Mouse (Mus musculus) liver, embryonic 13.5 days (tissue): ENCODE data around the gene Phldb2. TPM values are rescaled to one million over a fixed set of nuclear protein-coding genes. Genes with fewer than 3 reads are reported as not detected.

Experiments used
- ATAC-seq: fragments of 200-750 bp; cut with Nextera tagmentation; 2 replicates; pipeline ENCODE4 v1.8.0; 2017; ENCODE audit warnings: low read depth, mild to moderate bottlenecking, moderate number of reproducible peaks, moderate library complexity
- DNase-seq: peaks from one replicate; pipeline ENCODE4 v3.0.0; 2022
- H3K27ac ChIP-seq: fragments of 300-500 bp; sonication (generic); 2 replicates; pipeline ENCODE4 v1.5.1; 2015; ENCODE audit warnings: moderate library complexity, mild to moderate bottlenecking, inconsistent platforms
- H3K27me3 ChIP-seq: fragments of 300-500 bp; sonication (generic); 2 replicates; pipeline ENCODE4 v1.6.1; 2015; ENCODE audit warnings: mild to moderate bottlenecking, inconsistent platforms
- H3K36me3 ChIP-seq: fragments of 300-500 bp; sonication (generic); 2 replicates; pipeline ENCODE4 v1.6.1; 2015; ENCODE audit warnings: mild to moderate bottlenecking, inconsistent platforms
- H3K4me1 ChIP-seq: fragments of 300-500 bp; sonication (generic); replicated peaks from 2 replicates; pipeline ENCODE4 v1.6.1; 2015; ENCODE audit warnings: inconsistent platforms
- H3K4me2 ChIP-seq: fragments of 300-500 bp; sonication (generic); 2 replicates; pipeline ENCODE4 v1.6.1; 2015; ENCODE audit warnings: inconsistent platforms, mild to moderate bottlenecking, moderate library complexity
- H3K4me3 ChIP-seq: fragments of 300-500 bp; sonication (generic); replicated peaks from 2 replicates; pipeline ENCODE4 v1.5.1; 2015; ENCODE audit warnings: mild to moderate bottlenecking, inconsistent platforms
- H3K9ac ChIP-seq: fragments of 300-500 bp; sonication (generic); 2 replicates; pipeline ENCODE4 v1.6.1; 2015; ENCODE audit warnings: mild to moderate bottlenecking, inconsistent platforms
- H3K9me3 ChIP-seq: fragments of 300-500 bp; sonication (generic); replicated peaks from 2 replicates; pipeline ENCODE4 v1.6.1; 2016; ENCODE audit warnings: inconsistent platforms
- WGBS: fragments of 180-500 bp; shearing (Covaris S2); methylation state at CpG from one replicate; pipeline ENCODE4 v1.1.7; 2015; ENCODE audit not compliant: insufficient replicate concordance; 5-methylcytosine and 5-hydroxymethylcytosine counted together
- polyA plus RNA-seq: library from polyadenylated mRNA; unstranded; fragments of >200 nt; fragmentation: Nextera tagmentation; extraction: Ambion mirVana; gene quantifications from 2 replicates; pipeline ENCODE4 v1.2.1, GENCODE M21; 2015

The Phldb2 gene
- polyA plus RNA-seq, 1 experiment from 2014 or later = 12.9 TPM

DNA sequence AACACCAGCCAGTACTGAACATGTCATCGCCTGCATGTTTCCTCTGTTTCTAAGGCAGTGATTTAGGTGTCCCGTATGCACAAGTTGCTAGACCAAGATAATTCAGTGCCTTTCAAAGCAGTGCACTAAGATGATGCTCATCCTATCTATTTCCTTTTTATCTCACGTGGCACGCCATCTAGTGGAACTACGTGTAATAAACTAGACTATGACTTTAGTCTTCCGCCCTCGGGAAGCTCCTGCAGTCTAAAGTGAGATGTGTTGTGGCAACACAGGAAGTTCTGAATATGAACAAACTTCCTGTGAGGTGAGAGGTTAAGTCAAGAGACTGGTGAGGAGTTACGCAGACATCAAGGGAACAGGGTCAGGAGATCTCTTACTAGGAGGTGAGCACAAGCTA lies 166.8 kb downstream of the Phldb2 start:
- H3K27ac ChIP-seq = no peak overlapping the region
- no peaks in the 10 kb centered on the region for H3K4me1 ChIP-seq
- DNase-seq (no peak), ATAC-seq (no peak)
- H3K9ac ChIP-seq = no peak overlapping the region
- H3K4me3 ChIP-seq = no peak overlapping the region
- H3K9me3 ChIP-seq = no peaks in the 10 kb centered on the region
- H3K36me3 ChIP-seq = 0 out of 2 replicates have a peak, but pooled peaks cover 4% of the 10 kb centered on the region
- WGBS = 20% methylated on average over 8 of the region's 8 CpGs
- no peaks in the 10 kb centered on the region for H3K27me3 ChIP-seq
- no peak overlapping the region for H3K4me2 ChIP-seq

DNA sequence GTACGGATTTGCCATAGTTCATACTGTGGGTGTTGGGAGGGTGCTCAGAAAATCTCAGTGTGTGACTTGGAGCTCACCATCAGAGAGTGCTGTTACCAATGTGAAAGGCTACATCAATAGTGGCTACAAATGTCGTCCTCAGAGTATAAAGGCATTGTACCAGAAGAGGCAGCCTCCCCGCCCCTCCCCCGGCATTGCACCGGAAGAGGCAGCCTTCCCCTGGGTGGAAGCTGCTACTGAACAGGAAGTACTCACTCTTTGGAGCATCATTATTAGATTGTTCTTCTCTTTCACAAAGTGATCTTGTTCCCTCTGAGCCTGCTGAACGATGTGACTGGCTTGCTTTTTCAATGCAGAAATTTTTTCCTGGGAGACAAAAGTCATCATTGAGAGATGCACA lies 173.4 kb downstream of the Phldb2 start:
- Histone ChIP-seq H3K4me2 (no peak overlapping the region), H3K27ac (no peak overlapping the region), H3K9me3 (no peaks in the 10 kb centered on the region), H3K9ac (no peak overlapping the region), H3K27me3 (no peaks in the 10 kb centered on the region), H3K4me1 (no peaks in the 10 kb centered on the region), H3K36me3 (peaks cover 13% of the 10 kb centered on the region; the same call in 1 of the 2 replicates), H3K4me3 (no peak overlapping the region)
- DNase-seq (no peak), ATAC-seq (no peak)
- 48% methylated on average over 6 of the region's 6 CpGs for WGBS

DNA sequence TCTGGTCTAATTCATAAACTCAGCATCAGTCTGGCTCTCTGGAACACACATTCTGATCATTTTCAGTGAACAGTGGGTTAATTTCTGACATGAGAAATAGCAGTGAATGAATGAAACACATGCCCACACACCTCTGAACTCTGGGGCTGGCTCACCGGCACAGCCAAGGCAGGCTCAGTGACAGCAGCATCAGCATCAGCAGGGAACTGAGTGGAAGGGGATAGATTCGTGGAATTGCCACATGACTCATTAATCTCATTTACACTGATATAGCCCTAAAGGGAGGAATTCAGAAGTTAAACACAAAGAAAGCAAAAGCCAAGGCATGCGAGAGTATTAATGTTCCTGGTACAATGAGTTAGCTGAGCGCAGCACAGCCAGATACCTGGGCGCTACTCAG lies 178.6 kb downstream of the Phldb2 start:
- no peak for DNase-seq
- WGBS = 72% methylated on average over 5 of the region's 5 CpGs
- H3K9ac ChIP-seq = no peak overlapping the region
- H3K4me2 ChIP-seq = no peak overlapping the region
- H3K27ac ChIP-seq = no peak overlapping the region
- no peaks in the 10 kb centered on the region for H3K27me3 ChIP-seq
- ATAC-seq = no peak
- no peaks in the 10 kb centered on the region for H3K4me1 ChIP-seq
- H3K4me3 ChIP-seq = no peak overlapping the region
- peaks cover 8% of the 10 kb centered on the region; the same call in 1 of the 2 replicates for H3K36me3 ChIP-seq
- no peaks in the 10 kb centered on the region for H3K9me3 ChIP-seq

DNA sequence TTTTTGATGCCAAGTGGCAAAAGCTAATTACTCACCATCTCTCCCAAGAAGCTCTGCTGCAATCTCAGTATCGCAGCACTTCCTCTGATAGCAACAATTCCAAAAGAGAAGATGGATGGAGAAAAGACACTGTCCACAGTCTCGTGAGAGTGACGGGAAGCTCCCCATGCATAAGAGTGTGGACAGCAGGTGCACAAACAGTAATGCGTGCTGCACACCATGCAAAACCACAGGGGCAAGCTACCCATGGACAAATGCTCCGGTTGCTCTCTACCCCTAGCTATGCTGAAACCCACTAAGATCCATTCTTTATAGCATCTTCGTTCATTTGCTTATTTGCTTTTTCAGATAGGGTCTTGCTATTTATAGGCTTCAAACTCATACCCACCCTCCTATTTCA lies 182.5 kb downstream of the Phldb2 start:
- Histone ChIP-seq H3K36me3 (no peaks in the 10 kb centered on the region; the same call in 1 of the 2 replicates), H3K4me1 (no peaks in the 10 kb centered on the region), H3K27me3 (no peaks in the 10 kb centered on the region), H3K9me3 (no peaks in the 10 kb centered on the region), H3K27ac (no peak overlapping the region), H3K4me2 (no peak overlapping the region), H3K4me3 (no peak overlapping the region), H3K9ac (no peak overlapping the region)
- DNase-seq (no peak), ATAC-seq (no peak)
- WGBS = 75% methylated on average over 6 of the region's 6 CpGs

DNA sequence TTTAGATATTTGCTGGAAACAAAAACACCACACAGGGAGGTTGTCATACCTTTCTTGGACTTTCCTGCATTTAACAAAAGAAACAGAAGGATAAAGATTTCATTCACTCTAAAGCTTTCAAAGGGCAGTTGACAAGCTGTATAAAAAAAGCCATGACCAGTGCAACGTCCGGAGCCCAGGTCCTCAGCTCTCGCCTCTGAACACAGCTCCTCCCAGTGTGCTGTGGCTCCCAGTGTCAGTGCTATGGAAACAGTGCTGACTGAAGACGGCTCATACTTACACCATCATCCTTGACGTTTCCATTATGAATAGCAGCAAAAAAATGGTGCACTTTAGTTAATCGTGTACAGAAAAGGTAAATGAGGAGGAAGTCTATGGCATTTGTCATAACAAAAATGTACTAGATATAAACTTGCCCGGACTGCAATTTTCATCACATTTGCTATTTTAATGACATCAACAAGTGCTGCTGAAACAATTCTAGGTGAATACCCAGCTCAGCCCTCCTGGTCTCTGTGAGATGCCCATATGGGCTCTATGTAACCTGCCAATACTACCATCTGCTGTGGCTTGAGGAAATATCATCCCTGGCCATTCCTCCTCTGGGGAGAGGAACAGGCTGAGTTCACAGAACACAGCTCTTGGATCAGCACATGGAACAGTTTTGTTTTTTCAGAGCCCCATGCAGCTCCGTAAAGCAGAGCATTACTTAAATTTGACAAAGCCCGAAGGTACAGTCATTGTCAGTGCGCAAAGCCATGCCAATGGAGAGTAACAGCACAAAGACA lies 185.4 kb downstream of the Phldb2 start:
- no peaks in the 10 kb centered on the region for H3K27me3 ChIP-seq
- no peaks in the 10 kb centered on the region; the same call in 1 of the 2 replicates for H3K36me3 ChIP-seq
- H3K9ac ChIP-seq = no peak overlapping the region
- H3K4me1 ChIP-seq = no peaks in the 10 kb centered on the region
- no peak overlapping the region for H3K4me2 ChIP-seq
- no peaks in the 10 kb centered on the region for H3K9me3 ChIP-seq
- H3K4me3 ChIP-seq = no peak overlapping the region
- H3K27ac ChIP-seq = no peak overlapping the region
- no peak for DNase-seq
- WGBS = 74% methylated on average over 10 of the region's 10 CpGs
- ATAC-seq = no peak

DNA sequence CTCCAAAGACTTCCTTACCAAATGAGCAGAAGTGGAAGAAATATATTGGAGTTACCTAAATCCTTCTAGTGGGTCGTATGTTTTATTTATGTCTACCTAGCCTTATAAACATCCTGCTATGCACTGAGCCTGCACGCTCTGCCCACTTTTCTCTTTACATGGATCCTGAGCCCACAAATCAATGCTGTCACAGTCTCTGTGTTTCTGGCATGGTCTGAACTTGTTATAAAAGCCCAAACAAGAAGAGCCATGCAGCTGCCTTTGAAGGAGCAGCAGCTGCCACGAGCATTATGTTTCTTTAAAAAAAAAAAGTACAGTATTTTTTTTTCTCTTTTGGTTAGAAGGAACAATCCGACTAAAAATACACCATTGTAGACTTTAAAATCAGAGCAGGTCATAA lies 186.0 kb downstream of the Phldb2 start:
- ATAC-seq = no peak
- Histone ChIP-seq H3K36me3 (no peaks in the 10 kb centered on the region; the same call in 1 of the 2 replicates), H3K9ac (no peak overlapping the region), H3K4me2 (no peak overlapping the region), H3K27me3 (no peaks in the 10 kb centered on the region), H3K4me1 (no peaks in the 10 kb centered on the region), H3K27ac (no peak overlapping the region), H3K4me3 (no peak overlapping the region), H3K9me3 (no peaks in the 10 kb centered on the region)
- no peak for DNase-seq
- WGBS = 56% methylated on average over 4 of the region's 4 CpGs

DNA sequence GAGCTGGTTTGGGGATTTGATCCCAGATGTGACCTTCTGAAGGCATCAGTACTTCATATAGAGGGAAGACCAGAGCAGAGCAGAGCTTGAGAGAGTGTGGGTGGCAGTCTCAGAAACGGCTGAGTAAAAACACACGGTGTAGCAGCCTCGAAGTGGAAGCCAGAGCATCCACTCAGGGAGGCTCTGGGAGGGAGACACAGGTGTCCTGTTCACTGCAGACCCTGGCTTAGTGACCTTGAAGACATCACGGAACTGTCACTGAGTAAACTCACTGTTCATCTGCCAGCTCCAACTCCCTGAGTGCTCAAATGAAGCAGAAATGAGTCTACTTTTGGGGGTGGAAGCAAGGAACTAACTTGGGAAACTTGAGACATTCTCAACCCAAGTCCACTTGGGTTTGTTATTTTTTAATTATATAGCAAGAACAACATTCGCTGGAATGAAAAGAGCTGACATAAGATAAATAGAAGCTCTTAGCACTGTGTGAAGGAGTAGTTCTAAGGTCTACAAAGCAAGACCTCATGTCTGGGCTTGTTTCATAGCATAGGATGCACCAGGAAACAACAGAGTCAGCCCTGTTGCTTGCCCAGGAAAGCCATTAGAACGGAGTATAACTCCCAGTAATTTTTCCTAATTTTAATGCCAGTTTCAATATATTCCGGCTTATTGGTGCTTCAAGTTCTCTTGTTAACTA lies 187.4 kb downstream of the Phldb2 start:
- no peaks in the 10 kb centered on the region; the same call in 1 of the 2 replicates for H3K36me3 ChIP-seq
- no peak overlapping the region for H3K9ac ChIP-seq
- no peak overlapping the region for H3K27ac ChIP-seq
- no peaks in the 10 kb centered on the region for H3K9me3 ChIP-seq
- H3K27me3 ChIP-seq = no peaks in the 10 kb centered on the region
- no peaks in the 10 kb centered on the region for H3K4me1 ChIP-seq
- no peak overlapping the region for H3K4me3 ChIP-seq
- no peak for ATAC-seq
- whole genome bisulfite sequencing = 67% methylated on average over 7 of the region's 7 CpGs
- no peak for DNase-seq
- H3K4me2 ChIP-seq = no peak overlapping the region

DNA sequence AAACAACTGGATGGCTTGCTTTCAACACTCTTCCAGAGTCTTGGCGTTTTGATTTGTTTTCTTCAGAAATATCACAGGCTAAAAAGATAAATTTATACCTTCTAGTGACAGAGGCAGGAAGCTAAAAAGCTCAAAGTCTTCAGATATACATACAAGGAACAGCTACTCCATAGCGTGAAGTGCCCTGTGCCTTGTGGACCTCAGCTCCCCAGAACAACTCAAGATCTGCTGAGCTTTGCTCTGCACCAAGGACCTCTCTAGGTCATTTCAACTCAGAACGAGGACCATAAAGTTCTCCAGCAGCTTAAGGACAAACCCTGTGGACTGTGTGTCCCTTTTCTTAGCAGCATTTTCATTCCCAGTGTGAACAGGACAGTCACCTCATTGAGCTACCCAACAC lies 188.3 kb downstream of the Phldb2 start:
- Histone ChIP-seq H3K27ac (no peak overlapping the region), H3K4me2 (no peak overlapping the region), H3K4me3 (no peak overlapping the region), H3K9ac (no peak overlapping the region), H3K27me3 (no peaks in the 10 kb centered on the region), H3K4me1 (no peaks in the 10 kb centered on the region), H3K9me3 (no peaks in the 10 kb centered on the region), H3K36me3 (no peaks in the 10 kb centered on the region; the same call in 1 of the 2 replicates)
- no peak for ATAC-seq
- DNase-seq = no peak
- 56% methylated on average over 3 of the region's 3 CpGs for WGBS

DNA sequence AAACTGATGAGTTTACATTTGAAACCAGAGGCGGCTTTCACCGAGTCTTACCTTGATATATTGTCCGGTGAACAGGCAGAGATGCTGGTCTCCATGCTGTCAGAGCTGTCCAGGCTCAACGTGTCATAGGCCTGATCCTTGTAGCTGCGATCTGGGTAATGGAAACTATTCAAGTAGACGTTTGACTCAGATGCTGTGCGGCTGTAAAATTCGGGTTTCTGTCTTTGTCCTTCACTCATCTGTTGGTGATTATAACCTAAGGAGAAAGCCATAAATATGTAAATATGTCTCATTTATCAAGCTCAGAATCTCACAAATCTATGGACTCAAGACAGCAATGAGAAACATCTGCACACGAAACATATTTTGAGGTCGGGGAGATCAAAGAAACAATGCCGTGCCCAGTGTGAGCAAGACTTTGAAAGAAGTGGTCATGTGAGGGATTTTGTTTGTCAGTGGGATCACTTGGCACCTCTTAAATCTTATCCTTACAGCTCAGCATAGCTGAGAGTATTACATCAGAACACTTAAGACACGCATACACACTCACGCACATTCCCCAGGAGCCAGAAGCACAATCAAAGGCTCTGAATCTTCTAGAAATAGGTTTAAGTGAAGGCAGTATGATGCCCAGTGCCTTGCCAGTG lies 190.4 kb downstream of the Phldb2 start:
- Histone ChIP-seq H3K36me3 (no peaks in the 10 kb centered on the region), H3K4me2 (no peak overlapping the region), H3K27ac (no peak overlapping the region), H3K9me3 (no peaks in the 10 kb centered on the region), H3K27me3 (no peaks in the 10 kb centered on the region), H3K9ac (no peak overlapping the region), H3K4me3 (no peak overlapping the region), H3K4me1 (no peaks in the 10 kb centered on the region)
- 79% methylated on average over 13 of the region's 13 CpGs for WGBS
- ATAC-seq (no peak), DNase-seq (no peak)

DNA sequence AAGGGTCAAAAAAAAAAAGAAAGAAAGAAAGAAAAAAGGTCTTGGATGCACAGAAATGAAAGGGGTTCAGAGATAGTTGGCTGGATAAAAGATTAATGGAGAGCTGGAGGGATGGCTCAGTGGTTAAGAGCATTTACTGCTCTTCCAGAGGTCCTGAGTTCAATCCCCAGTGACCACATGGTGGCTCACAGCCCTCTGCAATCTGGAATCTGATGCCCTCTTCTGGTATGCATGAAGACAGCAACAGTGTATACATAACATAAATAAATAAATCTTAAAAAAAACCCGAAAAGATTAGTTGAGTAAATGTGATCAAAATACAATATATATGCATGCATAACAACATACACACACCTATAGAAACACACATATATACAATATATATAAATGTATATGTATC lies 192.0 kb downstream of the Phldb2 start:
- WGBS = 55% methylated on average over 1 of the region's 1 CpGs
- DNase-seq (no peak), ATAC-seq (no peak)
- Histone ChIP-seq H3K27ac (no peak overlapping the region), H3K9ac (no peak overlapping the region), H3K4me3 (no peak overlapping the region), H3K27me3 (no peaks in the 10 kb centered on the region), H3K4me1 (no peaks in the 10 kb centered on the region), H3K9me3 (no peaks in the 10 kb centered on the region), H3K36me3 (no peaks in the 10 kb centered on the region), H3K4me2 (no peak overlapping the region)

DNA sequence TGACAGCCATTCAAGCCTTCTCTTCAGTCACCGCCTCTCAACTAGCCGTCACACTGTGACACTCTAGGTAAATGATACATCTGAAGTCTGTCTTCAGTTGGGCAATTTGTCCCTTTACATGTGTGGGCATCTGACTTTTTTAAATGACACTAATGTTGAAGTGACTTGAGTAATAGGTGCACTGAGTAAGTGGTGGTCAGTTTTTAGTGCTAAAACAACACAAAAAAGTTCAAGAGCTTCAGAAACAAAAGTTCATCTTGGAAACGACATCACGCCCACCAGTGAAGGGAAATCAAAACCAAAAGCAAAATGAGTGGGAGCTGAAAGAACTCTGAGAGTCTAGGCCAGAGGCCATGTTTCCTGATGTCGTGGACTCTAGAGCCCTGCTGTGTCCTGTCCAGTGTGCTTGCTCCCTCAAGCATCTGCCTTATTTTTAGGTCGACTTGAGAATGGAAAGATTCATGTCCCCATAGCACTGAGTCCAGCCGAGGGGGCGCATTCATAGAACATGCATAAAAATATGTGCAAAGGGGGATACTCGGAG lies 194.6 kb downstream of the Phldb2 start:
- H3K9me3 ChIP-seq = no peaks in the 10 kb centered on the region
- no peak overlapping the region for H3K4me3 ChIP-seq
- no peaks in the 10 kb centered on the region for H3K4me1 ChIP-seq
- H3K9ac ChIP-seq = no peak overlapping the region
- no peak overlapping the region for H3K27ac ChIP-seq
- WGBS = 69% methylated on average over 9 of the region's 9 CpGs
- DNase-seq (no peak), ATAC-seq (no peak)
- no peak overlapping the region for H3K4me2 ChIP-seq
- no peaks in the 10 kb centered on the region for H3K36me3 ChIP-seq
- H3K27me3 ChIP-seq = no peaks in the 10 kb centered on the region
